Mouse (Mus musculus) ES-CJ7 (cell line): ENCODE data around the gene Cela1.
A peak's percentile ranks its signal among the peaks of the same experiment; 100 is the strongest.

Experiments
- DNase-seq: peaks from one replicate; pipeline ENCODE4 v3.0.0; 2011; ENCODE audit warnings: low read depth, low spot score

The Cela1 gene

DNA sequence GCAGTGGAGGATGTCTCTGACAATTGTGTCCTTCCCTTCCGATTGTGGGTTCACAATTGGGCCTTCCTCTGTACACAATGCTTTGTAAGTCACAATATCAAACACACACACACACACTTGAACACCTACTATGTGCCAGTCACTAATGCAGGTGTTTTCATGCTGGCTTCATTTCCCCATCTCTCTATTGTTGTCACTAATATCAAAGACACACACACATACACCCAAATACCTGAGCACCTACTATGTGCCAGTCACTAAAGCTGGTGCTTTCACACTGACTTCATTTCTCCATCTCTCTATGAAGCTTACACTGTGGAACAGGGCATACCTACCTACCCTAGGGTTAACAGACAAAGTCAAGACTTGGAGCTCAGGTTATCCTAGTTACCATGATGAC is 17.7 kb upstream of the Cela1 start:
- no peak for DNase-seq

DNA sequence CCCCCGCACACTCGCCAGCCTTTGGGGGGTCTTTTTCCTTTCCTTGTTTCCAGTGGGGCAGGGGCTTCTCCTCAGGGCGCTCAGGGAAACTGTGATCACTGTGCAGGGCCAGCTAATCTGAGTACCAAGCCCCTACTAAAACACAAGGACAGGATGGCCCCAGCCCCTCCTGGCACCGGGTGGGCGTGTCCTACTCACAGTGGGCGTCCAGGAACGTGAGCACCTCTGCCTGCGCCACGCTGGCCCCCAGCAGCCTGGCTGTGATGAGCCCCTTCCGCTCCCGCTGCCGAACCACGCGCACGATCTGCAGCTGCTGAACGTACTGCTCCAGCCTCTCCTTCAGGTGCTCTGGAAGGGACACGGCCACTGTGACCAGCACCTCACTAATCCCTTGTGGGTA is 16.2 kb upstream of the Cela1 start:
- no peak for DNase-seq

DNA sequence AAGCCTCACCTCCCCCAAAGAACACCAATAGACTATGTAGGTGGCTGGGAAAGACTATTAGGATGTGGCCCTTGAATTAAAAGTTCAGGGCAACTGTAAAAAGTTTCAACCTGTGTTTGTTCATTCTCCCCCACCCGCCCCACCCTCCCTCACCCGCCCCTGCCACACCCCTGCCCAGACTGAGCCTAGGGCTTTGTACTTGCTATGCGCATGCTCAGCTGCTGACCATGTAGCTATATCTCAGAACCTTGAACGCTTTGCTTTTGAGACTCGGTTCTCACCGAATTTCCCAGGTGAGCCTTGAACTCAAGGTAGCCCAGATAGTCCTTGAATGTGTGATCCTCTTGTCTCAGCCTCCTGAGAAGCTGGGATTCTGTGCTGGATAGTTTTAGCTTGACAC is 14.1 kb upstream of the Cela1 start:
- peak; percentile 37 for DNase-seq

DNA sequence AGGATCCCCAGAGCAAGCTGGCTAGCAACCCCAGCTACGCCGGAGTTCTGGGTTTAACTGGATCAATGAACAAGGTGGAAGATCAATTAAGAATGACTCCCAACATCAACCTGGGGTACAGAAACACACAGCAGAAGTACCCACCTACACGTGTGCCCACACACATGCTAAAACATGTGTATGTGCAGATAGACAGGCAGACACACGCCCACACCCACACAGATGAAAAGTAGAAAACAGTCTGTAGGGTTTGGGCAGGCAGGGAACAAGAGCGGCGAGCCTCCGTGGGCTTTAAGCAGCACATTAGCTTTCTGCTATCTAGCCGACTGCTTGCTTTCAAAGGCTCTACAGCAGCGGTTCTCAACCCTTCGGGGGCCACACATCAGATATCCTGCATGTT is 13.4 kb upstream of the Cela1 start:
- no peak for DNase-seq

DNA sequence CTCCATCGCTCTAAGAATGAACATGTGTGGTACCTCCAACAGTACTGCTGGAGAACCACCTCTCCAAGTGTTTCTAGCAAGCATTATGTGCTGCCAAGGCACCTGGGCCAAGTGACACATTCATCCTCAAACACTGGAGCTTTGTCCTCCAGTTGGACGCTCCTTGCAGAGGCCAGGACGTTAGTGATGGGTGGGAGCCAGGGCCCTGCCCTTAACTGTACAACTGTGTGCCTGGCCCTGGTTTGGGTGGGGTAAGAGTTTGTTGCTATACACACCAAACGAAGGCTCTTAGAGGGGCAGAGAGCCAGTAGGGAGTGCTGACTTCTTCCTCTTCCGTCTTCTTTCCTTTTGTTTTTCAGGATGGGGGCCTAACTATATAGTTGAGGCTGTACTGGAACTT is 12.7 kb upstream of the Cela1 start:
- DNase-seq: no peak

DNA sequence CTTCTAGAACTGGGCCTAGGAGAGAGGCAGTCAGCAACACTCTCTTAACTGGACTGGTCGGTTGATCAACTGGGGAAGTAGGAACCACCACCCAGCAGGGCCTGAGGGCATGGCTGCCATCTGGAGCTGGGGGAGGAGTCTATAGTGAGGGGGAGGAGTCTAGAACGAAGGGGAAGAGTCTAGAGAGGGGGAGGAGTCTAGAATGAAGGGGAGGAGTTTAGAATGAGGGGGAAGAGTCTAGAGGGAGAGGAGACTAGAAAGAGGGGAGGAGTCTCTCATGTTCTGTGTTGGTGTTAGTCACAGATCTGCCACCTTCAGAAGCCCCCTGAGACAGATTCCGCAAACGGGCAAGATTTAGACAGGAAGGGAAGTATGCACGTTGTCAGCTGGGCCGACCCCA is 11.7 kb upstream of the Cela1 start:
- DNase-seq: no peak

DNA sequence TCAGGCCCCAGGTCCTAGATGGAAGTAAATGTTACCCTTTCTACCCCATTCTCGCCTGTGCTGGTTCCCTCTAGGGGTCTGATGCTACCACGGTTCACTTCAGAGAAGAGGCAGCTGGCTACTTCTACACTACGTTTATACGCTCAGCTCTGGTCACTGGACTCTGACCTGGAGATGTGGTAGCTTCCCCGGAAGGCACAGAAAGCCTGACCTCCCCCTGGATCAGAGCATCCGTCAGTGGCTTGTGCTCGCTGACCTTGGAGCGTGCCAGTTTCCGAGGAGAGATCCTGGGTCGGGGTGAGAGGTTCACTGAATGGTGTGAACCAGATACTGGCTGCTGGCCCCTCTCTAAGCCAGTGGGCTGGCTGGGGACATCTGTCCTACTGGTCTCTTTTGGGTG is 10.4 kb upstream of the Cela1 start:
- DNase-seq: no peak

DNA sequence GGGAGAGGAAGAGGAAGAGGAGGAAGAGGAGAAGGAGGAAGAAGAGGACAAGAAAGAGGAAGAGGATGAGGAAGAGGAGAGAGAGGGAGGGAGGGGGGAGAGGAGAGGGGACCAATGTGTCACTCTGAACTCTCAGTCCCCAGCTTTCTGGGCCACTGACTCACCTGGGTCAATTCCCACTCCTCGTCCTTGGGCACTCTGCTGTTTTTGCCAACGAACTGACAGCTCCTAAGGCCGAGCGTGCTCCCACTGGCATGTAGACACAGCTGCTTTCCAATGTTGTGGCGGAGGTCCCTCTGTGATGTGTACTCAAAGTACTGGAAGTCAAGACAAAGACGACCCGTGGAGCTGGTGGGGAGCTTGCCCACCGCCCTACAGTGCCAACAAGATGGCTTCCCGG is 6.7 kb upstream of the Cela1 start:
- no peak for DNase-seq

DNA sequence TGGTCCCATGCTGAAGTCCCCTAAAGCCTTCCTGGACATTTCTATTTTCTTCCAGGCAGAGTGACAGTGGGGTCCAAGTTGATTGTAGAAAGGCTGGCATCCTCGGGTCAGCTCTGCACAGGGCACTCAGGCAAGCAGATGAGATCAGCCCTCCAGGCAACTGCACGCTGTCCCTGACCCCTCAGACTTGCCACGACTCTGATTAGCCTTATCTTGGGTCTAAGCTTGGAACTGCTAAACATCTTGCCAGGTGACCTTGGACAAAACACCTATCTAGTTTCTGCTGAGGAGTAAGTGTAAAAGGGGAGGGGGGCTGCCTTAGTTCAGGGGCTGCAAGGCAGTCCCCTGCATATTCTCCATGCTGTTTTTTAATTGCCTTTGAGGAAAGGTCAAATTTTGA is 4.3 kb upstream of the Cela1 start:
- no peak for DNase-seq

DNA sequence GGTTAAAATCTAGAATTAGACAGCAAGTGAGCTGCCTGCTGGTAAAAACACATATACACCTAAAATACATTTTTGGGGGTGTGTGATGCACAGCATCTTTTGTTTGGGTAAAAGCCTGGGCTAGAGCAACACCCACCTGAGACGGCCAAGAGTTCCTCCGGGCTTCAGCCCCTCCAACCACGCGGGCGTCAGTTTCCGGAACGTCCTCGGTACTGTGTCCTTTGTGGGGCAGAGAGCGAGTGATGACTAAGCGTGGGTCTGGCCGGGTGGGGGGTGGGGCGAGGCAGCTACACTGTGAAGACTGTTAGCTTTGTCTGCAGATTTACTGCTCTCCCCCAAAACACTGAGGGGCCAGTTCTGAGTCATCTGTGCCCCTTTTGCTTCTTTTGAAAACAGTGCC is 732 bp downstream of the Cela1 start:
- DNase-seq: no peak

DNA sequence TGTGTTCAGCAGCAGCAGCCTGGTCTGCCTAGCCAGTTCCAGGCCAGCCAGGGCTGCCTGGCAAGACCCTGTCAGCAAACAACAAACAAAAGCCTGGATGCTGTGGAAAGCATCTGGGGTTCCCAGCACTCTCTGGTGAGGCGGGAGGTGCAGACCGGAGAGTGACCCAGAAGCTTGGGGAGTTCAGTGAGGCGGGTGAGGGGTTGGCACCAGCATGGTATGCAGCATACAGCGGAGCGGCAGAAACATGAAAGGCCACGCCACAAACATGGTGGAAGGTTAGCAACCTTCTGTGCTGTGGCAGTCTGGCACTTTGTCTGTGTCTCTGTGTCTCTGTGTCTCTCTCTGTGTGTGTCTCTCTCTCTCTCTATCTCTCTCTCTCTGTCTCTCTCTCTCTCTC is 1.3 kb downstream of the Cela1 start:
- no peak for DNase-seq

DNA sequence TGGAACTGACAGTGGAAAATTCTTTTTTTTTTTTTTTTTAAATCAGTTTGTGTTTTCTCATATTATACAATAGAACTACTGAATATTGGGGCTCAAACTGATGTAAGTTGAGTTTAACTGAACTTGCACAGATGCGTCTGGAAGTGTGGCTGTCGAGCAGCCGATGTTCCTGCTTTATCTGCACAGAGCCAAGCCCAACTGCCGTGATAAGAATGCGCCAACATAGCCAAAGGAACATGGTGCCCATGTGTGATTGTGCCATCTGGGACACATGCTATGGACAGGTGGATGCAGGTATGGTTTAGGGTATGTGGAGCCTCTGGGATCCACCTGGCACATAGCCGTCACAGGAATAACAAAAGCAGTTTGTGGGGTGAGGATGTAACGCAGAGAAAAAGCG is 1.9 kb downstream of the Cela1 start:
- DNase-seq: no peak

DNA sequence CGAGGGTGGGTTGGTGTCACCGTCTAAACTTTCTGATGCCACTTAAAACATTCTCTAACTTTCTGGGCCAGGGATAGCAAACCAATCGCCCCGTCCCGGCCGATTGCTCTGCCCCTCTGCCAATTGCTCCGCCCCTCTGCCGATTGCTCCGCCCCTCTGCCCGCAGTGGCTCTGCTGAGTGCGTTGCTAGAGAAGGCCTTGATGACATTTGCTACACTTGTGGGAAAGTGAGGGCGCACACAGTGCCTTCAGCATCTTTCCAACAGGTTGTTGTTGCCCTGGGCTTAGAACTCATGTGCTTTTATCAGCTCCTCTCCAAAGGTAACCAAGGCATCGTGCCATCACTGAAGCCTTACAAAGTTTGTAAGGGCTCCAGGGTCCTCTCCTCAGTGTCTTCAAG is 2.5 kb downstream of the Cela1 start:
- peak; percentile 41 for DNase-seq

DNA sequence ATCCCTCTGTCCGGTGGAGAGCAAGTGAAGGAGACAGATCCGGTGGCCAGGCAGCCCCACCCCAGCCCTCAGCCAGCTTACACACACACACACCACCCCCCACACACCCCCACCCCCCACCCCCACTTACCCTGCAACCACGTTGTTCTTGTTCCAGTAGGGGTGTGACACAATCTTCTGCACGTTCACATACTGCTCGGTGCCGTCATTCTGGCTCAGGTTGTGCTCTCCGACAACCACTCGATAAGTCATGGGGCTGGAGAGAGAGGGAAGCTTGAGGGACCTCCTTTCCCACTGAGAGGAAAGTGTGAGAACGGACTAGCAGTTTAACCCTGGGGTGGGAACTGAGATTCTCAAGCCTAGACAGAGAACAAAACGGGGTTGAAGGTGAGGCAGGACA is 3.3 kb downstream of the Cela1 start:
- no peak for DNase-seq

DNA sequence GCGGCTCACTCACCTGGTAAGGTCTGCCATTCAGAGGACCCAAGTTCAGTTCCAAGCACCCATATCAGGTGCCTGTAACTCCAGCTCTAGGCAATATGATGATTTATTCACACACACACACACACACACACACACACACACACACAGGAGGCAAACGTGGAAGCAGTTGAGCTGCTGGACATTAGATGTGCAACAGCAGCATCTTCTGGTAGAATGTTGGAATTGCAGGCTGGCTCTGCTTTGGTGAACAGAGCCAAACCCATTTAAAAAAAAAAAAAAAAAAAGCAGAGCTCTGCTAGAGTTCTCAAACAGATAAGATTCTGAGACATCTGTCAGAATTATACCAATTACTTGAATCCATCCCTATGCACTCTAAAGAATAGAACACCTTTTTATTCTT is 4.7 kb downstream of the Cela1 start:
- peak; percentile 88 for DNase-seq

DNA sequence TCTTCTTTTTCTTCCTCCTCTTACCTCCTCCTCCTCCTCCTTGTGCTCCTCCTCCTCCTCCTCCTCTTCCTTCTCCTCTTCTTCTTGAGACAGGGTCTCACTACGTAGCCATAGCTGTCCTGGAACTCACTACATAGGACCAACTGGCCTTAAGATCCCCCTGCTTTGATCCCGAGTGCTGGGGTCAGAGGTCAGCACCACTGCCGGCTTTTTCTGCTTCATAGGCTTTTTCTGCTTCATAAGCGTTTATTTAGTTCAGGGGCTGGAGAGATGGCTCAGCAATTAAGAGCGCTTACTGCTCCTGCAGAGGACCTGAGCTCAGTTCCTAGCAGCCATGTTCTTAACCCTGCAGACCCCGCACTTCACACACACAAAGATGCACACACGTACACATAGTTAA is 6.0 kb downstream of the Cela1 start:
- no peak for DNase-seq

DNA sequence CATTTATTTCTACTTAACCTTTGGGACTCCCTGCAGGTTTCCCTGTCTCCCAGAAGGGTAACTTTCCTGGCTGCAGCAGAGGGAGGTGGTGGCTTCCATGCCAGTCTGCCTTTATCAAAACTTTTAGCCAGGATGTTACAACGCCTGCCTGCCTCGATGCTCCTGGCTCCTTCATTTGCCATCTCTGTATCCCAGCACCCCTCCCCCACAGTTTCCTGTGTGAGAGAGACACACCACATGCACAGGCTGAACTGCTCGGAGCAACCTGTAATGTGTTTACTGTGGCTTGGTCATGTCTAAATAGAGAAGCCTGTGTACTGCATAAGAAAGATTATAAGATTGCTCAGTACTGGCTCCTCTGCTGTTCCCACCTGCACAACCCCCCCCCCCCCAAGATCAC is 7.3 kb downstream of the Cela1 start:
- no peak for DNase-seq

DNA sequence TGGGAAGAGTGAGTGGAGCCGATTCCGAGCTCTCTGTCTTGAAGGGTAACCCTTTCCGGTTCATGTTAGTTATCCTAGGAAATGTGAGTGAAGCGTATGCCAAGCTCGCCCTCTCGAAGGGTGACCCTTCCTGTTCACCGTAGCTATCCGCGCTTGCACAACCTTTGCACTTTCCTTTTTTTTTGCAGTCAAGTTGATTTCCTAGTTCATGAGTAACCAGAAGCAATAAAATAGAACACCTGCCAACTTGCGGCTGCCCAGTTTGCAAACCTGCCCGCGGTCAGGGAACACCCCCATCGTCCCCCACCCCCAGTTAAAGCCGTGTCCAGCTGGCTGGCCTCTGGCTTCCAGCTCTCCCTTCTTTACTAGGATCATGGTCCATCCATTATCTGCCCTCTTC is 8.7 kb downstream of the Cela1 start:
- DNase-seq: no peak

DNA sequence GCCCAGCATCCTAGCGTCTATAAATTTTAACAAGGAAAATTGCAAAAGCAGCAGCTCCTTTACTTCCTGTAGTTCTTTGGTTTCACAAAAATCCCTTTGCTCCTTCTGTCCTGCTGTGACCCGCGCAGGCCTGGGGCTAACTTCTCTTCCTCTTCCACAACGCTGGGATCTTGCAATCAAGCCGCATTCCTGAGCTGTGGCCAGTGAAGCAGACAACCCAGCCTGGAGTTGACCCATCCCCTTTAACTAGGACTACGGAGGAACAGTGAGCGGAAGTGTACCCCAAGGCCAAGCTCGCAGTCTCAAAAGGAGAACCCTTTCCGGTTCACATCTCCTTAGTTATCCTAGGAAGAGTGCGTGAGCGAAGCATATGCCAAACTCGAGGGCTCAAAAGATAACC is 9.1 kb downstream of the Cela1 start:
- DNase-seq: no peak

DNA sequence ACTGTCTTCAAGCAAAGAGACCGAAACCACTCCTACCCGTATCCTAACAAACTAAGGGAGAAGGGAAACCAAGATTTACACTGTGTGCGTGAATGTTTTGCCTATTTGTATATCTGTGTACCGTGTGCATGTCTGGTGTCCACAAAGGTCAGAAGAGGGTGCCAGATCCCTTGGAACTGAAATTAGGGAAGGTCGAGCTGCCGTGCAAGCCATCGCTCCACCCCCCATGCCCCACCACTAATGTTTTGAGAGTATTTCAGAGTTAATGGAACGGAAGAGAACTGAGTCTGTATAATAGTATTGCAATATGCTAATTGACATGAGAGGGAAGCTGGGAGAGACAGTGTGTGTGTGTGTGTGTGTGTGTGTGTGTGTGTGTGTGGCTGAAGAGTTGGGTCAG is 10.0 kb downstream of the Cela1 start:
- no peak for DNase-seq

DNA sequence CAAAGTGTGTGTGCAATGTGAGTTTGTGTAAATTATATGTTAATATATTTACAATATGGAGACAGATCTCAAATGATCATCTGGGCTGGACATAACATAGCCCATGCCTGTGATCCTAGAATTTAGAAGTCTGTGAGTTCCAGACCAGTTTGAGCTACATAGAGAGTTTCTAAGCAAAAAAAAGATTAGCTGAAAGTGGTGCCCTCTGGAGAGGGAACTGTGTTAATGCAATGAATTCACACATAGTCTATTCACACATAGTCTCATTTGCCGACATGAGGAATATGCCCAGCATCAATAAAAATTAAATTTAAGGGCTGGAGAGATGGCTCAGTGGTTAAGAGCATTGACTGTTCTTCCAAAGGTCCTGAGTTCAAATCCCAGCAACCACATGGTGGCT is 11.2 kb downstream of the Cela1 start:
- DNase-seq: no peak

DNA sequence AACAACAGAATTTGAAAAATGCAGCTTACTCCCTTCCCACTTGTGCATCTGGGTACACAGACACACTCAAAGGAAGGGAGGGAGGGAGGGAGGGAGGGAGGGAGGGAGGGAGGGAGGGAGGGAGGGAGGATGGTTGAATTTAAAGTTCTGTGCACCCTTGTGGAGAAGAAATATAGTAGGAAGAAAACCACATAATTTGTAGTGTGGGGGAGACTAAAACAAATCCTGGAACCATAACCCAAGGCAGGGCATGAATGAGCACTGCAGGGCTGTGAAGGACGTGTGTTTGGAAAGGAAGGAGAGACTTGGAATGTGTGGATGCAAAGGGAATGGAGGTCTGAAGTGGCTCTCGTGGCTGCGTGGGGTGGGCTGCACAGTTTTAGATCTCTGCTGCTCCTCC is 12.2 kb downstream of the Cela1 start:
- DNase-seq: no peak

DNA sequence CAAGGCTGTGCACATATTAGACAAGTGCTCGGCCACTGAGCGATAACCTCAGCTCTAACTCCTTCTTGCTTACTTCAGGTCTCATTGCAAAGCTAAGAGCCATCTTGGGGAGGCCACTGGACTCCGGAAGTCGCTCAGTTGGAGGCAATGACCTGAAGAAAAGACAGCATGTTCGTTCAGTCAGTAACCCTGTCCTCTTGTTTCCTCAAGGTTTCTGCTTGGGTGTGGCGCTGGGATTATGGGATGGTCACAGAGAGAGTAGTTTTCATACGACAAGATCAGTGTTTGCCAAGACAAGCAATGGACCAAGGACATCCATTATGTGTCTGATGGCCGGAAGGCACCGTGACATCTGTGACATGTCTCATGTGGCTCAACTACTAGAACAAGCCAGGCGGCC is 13.2 kb downstream of the Cela1 start:
- DNase-seq: no peak

DNA sequence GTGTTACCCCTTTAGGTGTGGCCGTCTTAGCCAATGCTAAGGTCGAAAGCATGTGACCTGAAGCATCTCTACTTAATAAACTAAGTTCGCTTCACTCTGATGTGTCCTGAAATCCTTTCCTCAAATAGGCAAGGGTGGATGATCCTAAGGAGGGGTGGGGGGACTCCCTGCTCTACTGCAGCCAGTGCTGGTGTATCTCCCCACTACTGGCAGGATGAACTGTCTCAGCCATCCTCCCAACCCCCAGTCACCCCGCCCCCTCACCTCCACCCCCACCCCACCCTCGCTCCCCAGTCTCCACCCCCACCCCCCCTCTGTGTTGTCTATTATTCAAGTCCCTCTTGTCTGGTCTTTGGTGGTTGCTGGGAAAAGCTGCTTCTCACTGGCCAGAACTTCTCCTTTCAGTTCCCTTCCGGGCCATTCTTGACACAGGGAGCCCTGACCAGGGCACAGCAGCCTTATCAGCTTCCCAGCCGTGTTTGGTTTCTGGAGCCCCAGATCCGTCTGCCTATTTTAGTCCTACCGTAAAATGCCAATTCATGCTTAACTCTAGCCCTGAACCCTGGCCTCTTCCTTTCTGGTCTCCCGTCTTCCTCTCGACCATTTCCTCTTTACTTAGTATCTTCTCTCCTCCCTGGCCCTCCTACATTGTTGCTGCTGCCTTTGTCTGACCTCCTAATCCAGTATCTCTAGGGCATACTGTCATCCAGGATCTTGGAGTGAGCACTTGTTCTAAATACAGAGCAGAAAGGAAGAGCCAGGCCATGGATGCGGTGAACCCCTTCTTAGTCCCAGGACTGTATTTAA is 13.9 kb downstream of the Cela1 start:
- DNase-seq: peak; percentile 69
